Mouse (Mus musculus): ENCODE measurements around the gene Mmp9.

The Mmp9 gene

DNA sequence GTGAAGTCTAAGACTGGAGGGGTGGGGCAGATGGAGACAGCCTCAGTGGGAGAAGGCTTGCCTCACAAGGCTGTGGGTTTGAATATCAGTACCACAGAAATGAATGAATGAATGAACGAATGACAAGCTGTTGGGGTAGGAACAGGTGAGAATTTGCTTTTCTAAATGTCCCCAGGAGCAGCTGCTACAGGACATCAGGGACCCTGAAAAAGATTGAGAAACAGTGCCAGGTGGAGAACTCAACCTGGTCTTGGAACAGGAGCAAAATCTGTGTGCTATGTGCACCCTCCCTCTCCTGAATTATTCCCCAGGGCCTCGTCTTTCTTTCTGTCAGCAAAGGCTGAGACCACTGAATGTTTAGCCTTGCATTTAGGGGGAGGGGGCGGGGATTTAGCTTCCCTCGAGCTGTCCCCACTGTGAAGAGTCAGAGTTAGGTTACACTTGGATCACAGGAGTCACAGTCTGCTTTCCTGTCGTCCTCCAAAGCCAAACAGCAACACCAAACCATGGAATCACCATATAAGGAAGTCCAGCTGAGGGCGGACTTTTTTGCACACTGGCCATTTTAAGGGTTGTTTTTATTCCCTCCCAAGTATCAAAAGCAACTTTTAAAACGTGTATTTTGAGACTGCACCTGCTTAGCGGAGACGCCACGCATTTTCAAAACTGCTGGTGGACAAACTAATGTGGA, at the start of gene Mmp9:
Mmp9 (plus strand) TSS at position 641 of the 691 bp plus-strand sequence.
- DNase-seq (ENCODE audit: low read depth, low spot score): no peak

DNA sequence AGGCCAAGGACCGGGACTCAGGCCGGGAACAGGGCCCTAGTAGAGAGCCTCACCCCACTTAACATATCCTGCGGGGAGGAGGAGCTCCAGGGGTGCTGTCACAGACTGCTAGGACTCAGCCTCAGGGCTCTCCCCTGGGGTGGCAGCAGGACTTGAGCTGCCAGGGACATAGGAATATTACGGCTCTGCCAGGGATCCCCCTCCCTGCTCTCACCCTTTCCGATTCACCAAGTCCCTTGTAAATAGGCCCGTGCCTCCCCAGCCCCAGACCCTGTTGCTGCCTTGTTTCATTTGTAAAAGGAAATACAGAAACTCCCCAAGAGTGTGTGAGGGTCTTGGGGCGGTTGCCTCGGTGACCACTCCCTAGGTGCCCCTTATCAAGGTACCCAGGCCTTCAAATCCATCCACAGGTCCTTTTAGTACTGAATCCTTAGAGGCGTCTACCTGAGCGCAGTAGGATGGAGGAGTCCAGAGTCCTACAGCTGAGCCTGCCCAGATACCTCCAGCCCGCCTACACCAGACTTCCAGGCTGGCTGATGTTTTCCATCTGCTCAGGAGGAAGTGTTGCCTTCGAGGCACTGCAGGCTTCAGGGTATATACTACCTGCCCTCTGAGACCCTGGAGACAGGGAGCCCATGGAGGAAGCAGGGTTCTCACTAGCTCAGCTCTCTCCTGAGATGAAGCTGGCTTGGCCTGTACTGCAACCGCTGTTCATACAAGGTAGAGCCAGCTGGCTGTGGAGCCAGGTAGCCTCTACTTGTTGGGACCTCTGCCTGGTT, 49.3 kb upstream of the Mmp9 start:
- no peak for DNase-seq (ENCODE audit: low read depth, low spot score)

GRCm38 (mm10) chr2:164891908-164892695, 48.5 kb upstream of the Mmp9 start:
- no peak for DNase-seq (ENCODE audit: low read depth, low spot score)

DNA sequence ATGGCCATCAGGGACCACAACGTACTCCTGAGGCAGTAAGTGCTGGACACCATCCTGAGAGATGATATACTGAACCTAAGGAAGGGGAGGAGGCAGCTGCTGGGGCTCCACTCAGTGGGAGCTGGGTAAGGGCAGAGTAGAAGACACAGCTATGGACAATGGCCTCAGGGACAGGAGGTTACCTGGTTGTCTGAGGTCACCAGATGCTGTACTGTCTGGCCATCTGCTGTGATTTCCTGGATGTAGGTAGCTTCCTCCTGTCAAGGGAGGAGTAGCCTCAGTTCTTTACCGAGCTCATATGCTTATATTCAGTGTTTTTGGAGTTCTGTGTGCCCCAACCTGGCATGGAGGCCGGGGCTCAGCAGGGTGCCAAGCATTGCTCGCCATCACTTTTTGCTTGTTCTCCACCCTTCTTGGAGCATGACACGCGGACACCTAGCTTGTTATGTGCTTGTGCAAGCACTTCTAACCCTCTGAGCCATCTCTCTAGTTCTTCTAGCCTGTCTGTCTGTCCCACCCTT, 47.8 kb upstream of the Mmp9 start:
- DNase-seq (ENCODE audit: low read depth, low spot score): no peak

DNA sequence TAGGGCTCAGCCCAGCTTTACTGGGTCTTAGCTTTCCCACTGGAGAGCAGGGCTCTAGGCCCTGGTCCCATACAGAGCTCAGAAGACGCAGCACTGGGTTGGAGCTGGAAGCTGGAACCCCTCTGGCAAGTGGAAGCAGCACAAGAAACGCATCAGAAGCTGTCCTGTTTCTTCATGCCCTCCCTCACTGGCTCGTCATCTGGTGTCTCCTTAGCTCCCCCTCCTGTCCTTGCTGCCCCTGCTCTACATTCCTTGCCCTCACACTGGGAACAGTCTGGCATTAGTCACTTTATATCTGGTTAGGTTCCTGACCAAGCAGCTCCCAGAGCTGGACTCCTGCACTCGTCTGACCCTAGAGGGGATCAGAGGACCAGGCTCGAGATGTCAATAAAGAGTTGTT, 46.5 kb upstream of the Mmp9 start:
- no peak for DNase-seq (ENCODE audit: low read depth, low spot score)

DNA sequence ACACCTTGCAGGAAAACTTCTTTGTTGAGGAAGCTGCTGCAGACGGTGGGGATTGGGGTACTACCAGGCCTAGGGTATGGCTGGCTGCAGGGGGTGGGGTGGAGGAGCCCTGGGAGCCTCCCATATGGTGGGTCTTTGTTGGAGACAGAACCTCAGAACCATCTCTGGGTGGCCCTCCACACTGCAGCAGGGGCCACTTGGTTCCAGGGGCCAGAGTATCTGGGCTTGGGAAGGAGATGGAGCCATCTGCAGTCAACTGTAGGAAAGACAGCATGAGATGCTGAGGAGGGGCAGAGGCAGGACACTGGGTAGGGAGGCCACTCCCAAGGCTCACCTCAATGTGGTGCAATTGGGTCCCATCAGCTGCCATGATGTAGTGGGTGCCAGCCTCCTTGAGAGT, 45.9 kb upstream of the Mmp9 start:
- no peak for DNase-seq (ENCODE audit: low read depth, low spot score)

DNA sequence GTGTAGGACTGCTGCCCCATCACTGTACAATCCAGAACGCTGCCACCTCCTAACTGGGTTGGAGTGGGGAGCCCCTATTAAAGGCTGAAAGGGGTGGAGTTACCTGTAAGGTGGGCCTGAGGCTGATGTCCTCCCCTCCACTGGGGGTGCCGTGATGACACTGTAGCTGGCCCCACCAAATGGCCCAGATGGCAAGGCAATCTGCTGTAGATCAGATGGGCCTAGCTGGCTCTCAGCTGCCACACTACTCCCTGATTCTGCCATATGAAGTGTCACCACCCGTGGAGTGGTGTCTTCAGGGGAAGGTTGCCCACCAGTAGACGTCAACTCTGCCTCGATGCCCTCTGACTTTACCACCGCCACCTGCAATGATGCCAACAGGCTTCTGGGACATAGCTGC, 44.7 kb upstream of the Mmp9 start:
- no peak for DNase-seq (ENCODE audit: low read depth, low spot score)

DNA sequence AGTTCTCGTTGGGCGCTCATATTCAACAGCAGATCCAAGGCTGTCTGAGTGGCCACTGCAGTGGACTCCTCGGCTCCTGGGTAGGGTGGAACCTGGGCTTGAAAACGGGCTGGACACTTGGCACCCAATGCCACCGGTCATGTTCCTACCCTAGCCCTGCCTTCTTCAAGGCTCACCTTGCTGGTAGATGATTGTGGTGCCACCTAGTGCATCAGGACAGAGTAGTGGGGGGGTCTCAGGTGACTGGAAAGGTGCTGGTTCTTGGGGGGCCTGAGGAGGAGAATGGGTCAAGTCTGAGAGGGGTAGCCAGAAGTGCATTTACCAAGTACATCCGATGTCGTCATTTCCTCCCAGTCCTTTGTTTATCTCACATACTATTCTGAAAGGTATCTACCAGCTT, 42.6 kb upstream of the Mmp9 start:
- no peak for DNase-seq (ENCODE audit: low read depth, low spot score)

DNA sequence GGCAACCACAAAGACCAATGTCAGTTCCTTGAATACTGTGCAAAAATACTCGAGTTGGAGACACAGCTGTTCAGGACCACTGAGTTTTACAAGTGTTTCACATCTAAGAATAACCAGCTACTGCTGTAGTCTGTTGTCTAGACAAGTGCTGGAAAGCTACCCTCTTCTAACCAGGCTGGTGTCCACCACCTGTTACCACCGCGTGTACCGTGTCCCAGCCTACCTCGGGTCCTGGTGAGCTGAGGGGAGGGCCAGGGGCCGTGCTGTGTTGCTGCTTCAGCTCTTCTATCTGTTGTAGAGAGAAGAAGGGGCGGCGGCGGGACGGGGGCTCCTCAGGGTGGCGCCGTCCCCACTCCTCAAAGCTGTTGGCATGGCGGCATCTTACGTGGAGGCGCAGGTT, 41.5 kb upstream of the Mmp9 start:
- no peak for DNase-seq (ENCODE audit: low read depth, low spot score)

DNA sequence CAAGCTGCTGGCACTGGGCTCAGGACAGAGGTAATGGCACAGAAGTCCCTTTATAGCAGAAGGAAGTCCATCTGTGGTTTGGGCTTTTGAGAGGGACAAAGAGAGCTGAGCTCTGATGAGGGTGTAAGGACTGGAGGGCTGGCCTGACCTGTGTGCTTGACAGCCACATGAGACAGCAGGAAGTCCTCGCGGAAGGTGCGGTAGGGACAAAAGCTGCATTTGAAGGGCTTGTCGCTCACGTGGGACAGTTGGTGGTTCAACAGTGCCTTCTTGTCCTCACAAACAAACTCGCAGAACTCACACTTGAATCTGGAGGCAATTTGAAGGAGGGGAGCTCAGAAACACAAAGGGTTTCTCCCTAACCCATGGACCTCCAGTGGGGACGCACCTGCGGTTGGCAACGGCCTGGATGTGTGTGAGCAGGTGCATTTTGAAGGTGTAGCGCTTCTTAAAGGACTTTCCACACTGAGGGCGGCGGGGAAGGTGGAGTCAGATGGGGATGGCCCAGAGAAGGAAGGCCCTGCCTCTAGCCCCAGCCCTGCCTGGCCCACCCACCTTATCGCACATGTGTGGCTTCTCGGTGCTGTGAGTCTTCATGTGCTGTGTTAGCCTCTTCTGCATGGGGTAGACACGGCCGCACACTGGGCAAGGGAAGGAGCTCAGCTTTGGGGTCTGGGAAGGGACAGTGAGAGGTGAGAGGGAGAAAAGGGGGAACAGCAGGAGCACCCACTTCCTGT, 40.7 kb upstream of the Mmp9 start:
- no peak for DNase-seq (ENCODE audit: low read depth, low spot score)

DNA sequence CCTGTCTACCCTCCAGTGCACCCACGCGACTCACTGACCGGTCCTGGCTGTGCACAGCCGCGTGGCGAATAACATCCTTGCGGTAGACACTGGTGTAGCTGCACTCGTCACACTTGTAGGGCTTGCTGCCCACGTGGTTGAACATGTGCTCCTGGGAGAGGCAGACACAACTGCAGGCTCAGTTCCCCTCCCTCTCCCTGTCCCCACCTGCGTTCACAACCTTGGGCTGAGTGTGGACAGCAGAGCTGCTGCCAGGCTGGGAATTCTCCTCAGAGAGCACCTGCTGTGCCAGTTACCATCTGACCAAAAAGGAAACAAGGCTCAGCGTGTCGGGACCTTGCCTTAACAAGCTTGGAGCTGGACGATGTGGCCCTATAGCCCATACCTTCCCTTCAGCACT, 39.2 kb upstream of the Mmp9 start:
- no peak for DNase-seq (ENCODE audit: low read depth, low spot score)

DNA sequence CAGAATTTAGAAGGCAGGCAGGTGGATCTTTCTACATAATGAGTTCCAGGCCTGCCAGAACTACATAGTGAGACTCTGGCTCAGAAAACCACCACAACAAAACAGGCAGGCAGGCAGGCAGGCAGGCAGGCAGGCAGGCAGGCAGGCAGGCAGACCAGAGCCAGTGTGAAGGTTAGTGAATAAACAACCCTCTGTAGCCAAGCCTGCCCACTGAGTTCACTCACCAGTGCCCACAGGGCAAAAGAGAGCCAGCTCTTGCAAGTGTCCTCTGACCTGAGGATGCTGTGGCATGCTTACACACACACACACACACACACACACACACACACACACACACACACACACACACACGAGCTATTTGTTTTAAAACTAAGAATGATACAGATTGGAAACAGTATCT, 37.1 kb upstream of the Mmp9 start:
- DNase-seq (ENCODE audit: low read depth, low spot score): no peak

DNA sequence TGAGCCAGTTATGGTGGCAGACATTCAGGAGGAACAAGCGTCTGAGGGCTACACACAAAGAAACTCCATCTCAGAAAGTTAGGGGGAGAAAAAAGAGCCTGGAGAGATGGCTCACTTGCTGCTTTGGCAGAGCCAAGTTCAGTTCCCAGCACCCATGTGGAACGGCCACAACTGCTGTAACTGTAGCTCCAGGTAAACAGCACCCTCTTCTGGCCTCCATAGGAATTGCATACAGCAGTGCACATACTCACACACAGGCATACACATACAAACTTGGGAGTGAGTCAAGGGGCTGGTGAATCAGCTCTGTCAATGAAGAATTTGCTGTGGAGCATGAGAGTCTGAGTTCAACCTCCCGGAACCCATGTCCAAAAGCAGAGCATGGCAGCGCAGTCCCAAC, 34.5 kb upstream of the Mmp9 start:
- DNase-seq (ENCODE audit: low read depth, low spot score): no peak

DNA sequence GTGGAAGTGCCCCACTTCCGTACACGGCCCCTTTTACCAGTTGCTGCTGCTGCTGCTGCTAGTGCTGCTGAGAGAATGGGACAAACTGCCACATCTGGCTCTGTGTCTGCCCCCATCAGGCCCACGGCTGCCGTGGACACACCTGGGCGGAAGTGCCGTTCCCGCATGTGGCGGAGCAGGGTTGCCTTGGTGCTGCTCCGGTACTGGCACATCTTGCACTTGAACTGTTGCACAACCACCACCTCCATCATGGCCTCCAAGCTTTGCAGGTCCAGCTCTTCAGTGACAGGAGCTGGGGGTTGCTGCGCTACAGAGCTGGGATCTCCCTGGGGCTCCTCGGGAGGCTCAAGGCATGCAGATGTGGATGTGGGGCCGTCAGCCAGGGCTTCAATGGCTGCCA, 33.1 kb upstream of the Mmp9 start:
- no peak for DNase-seq (ENCODE audit: low read depth, low spot score)

DNA sequence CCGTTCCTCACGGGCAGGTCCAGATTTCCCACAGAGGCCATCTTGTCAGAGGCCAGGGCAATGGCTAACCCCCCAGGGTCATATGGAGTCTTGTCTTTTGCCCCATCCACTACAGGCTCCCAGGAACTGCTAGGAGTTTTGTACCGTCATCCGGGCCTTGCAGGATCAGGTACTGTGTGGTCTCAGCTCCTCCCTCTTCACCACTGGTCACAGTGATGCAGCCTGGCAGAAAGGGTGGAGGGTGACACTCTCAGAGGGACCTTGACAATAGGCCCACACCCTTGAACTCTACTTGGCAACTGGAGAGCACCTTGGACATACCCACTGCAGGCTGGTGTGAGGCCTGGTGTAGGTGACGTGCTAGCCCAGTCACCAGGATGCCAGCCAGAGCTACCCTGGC, 32.6 kb upstream of the Mmp9 start:
- no peak for DNase-seq (ENCODE audit: low read depth, low spot score)

- DNase-seq (ENCODE audit: low read depth, low spot score): no peak
These were observed 31.5 kb upstream of the Mmp9 start for GRCm38 (mm10) chr2:164909100-164909499.

DNA sequence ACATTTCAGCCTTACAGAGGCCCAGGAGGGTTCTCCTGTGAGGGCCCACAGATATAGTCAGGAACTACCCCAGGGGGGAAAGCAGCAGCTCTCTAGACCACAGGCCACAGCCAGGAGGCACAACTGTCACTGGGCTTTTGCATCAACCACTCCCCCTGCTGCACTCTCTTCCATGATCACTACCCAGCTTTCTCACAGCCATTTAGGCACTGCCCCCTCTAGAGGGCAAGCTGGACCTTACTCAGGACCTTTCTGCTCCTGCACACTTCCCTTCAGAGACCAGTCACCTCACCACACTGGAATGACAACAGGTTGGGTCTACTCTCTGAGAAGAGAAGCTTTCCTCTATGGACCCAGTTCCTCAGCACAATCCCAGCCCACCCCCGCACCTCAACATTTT, 31.0 kb upstream of the Mmp9 start:
- no peak for DNase-seq (ENCODE audit: low read depth, low spot score)

GRCm38 (mm10) chr2:164910360-164911061, 30.1 kb upstream of the Mmp9 start:
- DNase-seq (ENCODE audit: low read depth, low spot score): no peak

- DNase-seq (ENCODE audit: low read depth, low spot score): peak; percentile 86
These were observed 29.2 kb upstream of the Mmp9 start, which contains the start of gene Zfp335 for GRCm38 (mm10) chr2:164911086-164912048. Gene Zfp335 (minus strand): TSS chr2:164911757.

- no peak for DNase-seq (ENCODE audit: low read depth, low spot score)
These were observed 28.4 kb upstream of the Mmp9 start for GRCm38 (mm10) chr2:164912151-164912550.
